Mouse (Mus musculus): ENCODE results near the gene Rps27l.
A peak's percentile ranks its signal among the peaks of the same experiment; 100 is the strongest.

Rps27l gene

DNA sequence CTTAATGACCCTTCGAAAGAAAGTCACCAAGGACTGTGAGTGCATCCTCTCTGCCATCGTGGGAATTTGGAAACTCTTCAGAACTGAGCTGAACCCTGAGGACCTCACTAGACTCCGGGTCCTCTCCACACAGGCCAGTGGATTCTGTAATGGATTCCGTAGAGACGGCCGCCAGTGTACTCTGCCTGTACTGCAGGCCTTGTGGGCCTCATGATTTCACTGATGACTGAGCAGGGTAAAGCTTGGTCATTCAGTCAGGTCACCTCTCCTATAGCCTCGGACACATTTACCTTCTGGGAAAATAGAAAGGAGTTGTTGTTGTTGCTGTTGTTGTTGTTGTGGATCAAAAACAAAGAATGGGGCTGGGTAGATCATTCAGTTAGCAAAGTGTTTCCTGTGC is 36.2 kb downstream of the Rps27l start:
- DNase-seq (ENCODE audit: low read depth, low spot score): no peak

- peak; percentile 33 for DNase-seq (ENCODE audit: low read depth, low spot score)
Measured at GRCm38 (mm10) chr9:66985377-66985776, 39.5 kb downstream of the Rps27l start.

GRCm38 (mm10) chr9:66988198-66988887 is 42.5 kb downstream of the Rps27l start:
- DNase-seq (ENCODE audit: low read depth, low spot score): no peak

GRCm38 (mm10) chr9:66988888-66989414 is 43.1 kb downstream of the Rps27l start:
- peak; percentile 52 for DNase-seq (ENCODE audit: low read depth, low spot score)

GRCm38 (mm10) chr9:66989581-66989980 is 43.7 kb downstream of the Rps27l start:
- no peak for DNase-seq (ENCODE audit: low read depth, low spot score)

GRCm38 (mm10) chr9:66990046-66990445 is 44.2 kb downstream of the Rps27l start:
- peak; percentile 57 for DNase-seq (ENCODE audit: low read depth, low spot score)

- DNase-seq (ENCODE audit: low read depth, low spot score): peak; percentile 27
Measured at GRCm38 (mm10) chr9:66991021-66991749, 45.3 kb downstream of the Rps27l start.

GRCm38 (mm10) chr9:66991750-66992410 is 46.0 kb downstream of the Rps27l start:
- DNase-seq (ENCODE audit: low read depth, low spot score): no peak
